Mouse (Mus musculus) common myeloid progenitor, adult 5-6 weeks (primary cell): ENCODE measurements around the gene Hadhb. TPM values are rescaled to one million over a fixed set of nuclear protein-coding genes. Genes with fewer than 3 reads are reported as not detected.
A peak's percentile ranks its signal among the peaks of the same experiment; 100 is the strongest.

Experiments used
- ATAC-seq: replicated peaks from 2 replicates; pipeline ENCODE4 v1.8.0; 2016; ENCODE audit warnings: low read depth, mild to moderate bottlenecking, moderate TSS enrichment, inconsistent platforms; ENCODE audit not compliant: poor library complexity, severe bottlenecking
- total RNA-seq: library from RNA; stranded (forward); fragments of 200-1000, 187-1606 nt; gene quantifications from 2 replicates; pipeline ENCODE4 v1.2.3, GENCODE M21; 2017

Hadhb gene
- total RNA-seq, 1 experiment from 2014 or later, result 66.7 TPM

DNA sequence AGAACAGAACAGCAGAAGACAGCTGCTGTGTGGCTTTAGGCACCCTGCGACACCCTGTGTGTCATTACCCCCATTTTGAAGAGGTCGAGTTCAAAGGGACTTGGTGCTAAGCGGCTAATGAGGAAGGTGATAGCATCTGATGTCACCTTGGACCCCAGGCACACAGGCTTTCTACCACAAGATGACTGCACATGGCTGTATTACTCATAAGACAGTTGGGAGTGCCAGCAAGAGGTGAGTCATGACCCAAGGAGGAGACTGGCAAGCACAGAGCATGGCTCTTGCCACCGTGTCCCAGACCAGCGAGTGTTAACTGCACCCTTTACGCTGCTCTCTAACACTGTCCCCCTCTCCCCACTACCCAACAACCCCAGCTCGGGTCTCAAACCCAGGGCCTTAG lies 28.3 kb upstream of the Hadhb start:
- no peak for ATAC-seq

DNA sequence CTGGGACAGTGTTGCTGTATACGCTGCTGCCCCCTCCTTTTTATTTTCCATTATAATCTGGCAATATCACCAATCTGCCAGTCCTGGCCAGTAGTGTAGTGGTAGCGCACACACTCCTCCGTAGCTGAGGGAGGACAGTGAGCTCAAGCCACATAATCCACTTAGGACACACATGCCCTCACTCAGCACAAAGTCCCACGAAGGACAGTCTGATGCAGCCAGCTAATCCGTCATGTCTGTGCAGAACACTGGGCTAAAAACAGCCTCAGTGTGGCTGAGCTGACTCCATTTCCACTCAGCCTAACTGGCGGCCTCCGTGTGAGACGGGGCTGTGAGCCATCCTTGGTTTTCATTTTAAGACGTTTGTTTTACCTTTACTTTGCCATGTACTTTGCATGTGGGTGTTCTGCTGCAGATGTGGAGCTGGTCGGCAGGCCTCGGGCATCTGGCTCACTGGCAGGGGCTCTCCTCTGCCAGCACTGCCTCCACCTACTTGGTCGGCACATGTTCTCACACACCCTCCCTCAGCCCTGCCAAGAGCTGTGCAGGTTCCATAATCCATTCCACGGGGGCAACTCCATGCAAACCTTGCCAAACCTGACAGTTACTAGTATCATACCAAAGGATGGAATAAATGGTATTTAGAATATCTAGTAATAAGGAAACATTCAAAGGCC lies 27.0 kb upstream of the Hadhb start:
- ATAC-seq, result no peak

DNA sequence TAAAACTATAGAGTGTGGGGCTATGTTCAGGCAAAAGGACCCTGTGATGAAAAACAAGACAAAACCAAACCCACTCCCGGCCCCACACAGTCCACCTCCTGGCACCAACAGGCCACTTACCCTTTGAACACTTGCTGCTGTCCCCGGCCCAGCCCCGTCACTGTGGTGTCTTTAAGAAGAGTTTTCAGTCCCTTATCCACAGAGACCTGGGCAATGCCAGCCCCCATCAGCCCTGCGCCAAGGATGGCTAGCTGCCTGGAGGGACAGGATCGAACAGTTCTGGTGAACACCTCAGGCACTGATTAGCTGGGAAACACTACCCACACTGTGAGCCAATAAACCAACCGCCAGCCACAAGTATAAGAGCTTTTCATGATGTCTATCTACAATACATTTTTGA lies 26.4 kb upstream of the Hadhb start:
- ATAC-seq, result no peak

DNA sequence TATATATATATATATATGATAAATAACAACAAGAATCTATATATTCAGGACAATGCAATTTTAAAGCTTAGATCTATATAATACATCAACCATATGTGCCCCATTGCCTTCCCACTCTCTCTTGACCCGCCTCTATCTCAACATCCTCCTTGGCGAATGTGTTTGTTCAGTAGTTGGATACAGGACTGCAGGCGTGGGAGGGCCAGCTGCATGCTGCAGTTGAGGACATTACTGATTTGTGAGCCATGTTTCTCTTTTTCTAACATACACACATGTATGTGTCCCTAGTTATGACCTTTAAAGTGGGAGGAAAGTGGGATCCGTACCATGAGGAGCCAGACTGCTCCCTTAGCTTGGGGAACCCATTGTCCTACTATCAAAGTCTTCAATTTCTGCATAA lies 23.8 kb upstream of the Hadhb start:
- no peak for ATAC-seq

DNA sequence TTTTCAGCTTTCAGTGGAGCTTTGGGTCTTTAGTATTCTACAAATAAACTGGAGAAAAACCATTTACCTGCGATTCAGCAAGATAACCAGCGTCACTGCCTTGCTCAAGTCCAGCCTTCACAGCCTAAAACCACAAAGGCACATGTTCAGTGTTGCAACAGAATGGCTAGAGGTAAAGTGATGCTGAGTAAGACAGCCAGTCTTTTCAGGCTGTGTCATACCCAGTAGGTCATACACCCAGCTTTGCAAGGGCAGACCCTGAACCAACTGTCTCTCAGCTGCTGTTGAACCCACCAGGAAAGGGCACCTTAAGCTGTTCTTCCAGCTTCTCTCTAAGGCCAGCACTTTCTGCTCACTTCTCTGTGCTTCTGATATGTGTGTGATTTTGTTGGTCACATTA lies 22.9 kb upstream of the Hadhb start:
- no peak for ATAC-seq

DNA sequence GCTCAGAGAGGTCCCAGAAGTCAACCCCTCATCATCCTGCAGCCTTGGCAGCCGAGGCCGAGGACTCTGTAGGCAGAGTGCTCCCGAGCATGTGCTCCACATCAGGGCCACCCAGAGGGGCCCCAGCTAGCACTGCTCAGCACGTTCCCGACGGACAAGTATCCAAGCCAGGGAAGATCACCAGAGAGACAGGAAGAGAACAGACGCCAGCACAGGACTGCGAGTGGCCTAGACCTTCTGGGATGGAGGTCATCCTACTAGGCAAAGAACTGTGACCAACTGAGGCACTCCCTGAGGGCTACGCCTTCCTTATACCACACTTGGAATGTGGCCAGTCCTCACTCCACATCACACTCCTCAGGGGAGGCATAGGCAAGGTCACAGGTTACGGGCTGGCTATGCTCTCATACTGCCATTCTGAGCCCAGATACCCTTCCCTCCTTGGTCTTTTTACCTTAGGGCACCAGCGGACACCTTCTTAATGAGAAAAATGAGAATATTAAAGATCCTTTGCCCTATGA lies 19.3 kb upstream of the Hadhb start:
- ATAC-seq, result no peak

DNA sequence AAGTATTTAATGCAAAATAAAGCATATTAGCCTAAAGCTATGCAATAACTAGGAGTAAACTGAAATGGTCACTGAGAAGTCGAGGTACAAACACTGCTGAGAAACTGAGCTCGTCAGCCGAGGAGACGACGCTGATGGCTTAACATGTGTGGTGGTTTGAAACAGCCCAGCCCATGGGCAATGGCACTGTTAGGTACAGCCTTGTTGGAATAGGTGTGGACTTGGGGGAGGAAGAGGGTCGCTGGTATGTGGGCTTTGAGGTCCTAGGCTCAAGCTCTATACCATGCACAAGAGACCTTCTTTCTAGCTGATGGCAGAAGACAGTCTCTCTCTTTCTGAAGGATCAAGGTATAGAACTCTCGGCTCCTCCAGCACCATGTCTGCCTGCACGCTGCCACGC lies 17.8 kb upstream of the Hadhb start:
- ATAC-seq, result no peak

DNA sequence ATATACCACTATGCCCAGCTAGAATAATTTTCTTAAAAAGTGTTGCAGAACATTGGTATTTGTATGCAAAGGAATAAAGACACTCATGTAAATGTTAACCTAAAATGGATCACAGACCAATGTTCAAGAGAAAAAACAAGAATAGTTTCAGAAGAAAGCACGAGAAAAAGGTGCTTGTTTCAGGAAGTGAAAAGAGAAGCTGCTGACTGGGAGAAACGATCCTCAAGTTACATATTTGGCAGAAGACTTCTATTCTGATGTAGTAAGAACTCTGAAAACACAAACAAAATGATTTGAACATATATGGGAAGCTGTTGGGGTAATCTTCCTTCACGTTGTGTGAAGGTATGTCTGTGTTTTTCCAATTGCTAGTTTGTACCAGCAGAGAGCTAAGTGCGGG lies 16.9 kb upstream of the Hadhb start:
- no peak for ATAC-seq

DNA sequence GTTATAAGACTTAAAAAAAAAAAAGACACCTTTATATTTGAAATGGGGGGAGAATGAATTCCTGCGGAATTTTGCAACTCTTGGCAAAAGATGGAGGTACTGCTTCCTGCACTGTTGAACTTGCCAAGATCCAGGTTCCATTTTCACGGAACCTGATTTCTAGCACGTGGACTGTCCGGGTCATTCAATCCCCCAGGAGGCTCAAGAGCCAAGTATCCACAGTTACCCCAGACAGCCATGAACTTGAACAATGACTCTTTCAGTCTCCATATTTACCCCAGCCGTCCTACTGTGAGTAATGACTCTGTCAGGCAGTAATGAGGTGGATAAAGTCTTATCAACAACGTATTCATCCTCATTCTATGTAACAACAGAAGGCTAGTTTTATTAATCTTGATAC lies 8.5 kb upstream of the Hadhb start:
- ATAC-seq, result no peak

DNA sequence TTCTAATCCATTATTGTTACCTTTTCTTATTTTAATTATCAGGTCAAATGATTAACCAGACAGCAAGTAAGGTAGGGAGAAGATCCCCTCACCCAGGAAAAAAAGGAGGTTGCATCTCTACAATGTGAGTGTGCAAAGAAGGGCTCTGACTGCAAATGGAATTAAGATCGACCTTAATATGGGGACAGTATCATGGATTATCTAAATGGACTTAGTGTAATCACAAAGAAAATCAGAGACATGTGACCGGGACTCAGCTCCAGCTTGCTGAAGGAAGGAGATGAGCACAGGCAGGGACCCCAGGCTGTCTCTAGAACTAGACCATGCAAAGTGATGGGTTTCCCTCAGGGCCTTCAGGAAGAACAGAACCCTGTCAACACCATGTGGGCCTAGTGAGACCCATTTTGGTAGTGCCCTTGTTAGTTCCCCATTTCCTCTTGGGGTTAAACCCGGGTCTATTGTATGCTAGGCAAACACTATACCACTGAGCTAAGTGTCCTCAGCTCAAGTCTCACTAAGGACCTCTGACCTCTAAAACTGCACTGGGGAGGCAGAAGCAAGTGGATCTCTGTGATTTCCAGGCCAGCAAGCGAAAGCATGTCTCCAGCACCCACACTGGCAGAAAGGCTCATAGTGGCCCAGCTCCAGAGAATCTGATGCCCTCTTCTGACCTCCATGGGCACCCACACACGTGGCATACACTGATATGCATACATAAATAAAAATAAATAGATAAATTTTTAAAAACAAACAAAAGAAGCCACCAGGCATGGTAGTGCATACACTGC lies 6.7 kb upstream of the Hadhb start:
- ATAC-seq, result no peak

DNA sequence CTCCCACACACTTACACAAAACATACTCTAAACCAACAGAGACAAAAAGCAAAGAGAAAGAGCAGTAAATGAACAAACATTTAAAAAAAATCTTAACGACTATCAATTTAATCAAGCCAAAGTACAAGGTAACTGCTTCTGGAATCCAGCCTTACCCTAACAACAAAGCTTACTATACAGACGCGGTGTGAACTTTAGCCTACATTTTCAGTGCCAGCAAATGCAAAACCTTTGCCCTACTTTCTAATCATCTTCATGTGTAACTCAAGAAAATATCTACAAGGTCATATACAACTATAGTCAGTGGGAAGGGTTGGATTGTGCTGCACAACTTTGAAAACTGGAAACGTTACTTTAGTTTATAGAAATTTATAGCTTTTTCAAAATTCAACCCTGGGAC lies 3.0 kb upstream of the Hadhb start:
- ATAC-seq, result no peak

DNA sequence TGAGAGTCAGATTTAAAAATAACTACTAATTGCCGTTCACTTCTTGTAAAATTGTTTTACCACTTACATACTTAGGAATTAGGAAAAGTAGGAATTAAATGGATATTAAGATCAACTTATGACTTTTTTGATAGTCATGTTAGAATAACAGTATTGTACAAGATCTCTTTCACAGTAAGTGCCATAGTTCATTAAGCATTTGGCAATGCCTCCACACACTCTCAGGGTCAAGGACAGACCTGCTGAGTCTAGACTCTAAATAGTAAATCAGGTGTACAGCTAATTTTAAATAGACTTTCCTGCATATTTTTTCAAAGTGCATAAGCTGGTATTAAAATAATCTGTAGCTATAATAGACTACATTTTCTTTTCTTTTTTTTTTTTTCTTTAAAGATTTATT lies 2.6 kb upstream of the Hadhb start:
- ATAC-seq, result no peak

DNA sequence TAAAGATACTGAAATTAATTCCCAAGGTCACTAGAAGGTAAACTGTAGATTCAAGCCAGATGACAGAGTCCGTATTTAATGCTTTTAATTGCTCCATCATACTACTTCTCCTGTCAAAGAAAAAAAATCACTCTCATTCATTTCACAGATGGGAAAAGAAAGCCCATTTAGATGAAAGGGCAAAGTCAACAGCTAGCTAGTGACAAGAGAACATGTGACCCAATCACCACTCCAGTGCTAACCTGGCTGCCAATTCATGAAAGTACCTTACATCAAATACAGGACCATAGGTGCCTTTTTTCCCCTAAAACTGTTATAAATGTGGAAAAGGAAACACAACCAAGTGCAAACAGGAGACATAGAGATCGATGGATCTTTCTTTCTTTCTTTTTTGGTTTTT lies 1.8 kb upstream of the Hadhb start:
- no peak for ATAC-seq

DNA sequence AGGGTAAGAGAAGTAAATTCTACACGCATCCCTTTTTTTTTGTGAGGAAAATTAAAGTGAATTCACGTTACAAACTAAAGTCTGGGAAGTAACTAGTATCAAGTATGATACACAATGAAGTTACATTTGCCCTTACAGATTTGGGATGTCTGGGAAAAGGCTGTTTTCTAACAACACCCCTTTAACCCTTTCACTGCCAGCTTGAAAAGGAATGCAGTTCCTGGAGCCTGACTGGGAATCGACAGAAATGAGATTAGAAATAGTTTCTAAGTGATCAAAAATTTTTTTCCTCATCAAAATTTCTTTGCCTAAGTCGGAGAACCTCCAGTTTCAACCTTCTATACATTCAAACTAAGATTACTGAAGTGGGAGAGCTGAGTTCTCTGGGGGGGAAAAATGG lies 1.0 kb upstream of the Hadhb start:
- no peak for ATAC-seq

DNA sequence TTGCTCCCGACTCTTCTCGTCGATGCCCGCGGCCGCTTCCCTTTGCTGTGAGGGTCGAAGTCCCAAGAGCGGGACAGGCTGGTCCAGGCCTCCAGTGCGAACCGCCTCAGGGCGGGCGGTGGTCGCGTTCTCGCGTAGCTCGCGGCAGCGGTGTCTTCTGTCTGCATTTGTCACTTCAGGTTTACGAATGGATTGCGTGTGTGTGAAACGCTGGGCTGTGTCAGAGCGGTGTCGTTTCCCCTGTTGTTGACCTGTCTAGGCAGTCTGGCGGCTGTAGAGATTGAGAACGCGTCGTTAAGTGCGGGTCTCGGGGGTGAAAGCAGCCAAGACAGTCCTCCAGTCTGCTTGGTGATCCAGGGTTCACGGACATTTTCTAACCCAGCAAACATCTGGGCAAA lies 346 bp downstream of the Hadhb start:
- ATAC-seq, result peak; percentile 24; the same call in 1 of the 2 replicates

DNA sequence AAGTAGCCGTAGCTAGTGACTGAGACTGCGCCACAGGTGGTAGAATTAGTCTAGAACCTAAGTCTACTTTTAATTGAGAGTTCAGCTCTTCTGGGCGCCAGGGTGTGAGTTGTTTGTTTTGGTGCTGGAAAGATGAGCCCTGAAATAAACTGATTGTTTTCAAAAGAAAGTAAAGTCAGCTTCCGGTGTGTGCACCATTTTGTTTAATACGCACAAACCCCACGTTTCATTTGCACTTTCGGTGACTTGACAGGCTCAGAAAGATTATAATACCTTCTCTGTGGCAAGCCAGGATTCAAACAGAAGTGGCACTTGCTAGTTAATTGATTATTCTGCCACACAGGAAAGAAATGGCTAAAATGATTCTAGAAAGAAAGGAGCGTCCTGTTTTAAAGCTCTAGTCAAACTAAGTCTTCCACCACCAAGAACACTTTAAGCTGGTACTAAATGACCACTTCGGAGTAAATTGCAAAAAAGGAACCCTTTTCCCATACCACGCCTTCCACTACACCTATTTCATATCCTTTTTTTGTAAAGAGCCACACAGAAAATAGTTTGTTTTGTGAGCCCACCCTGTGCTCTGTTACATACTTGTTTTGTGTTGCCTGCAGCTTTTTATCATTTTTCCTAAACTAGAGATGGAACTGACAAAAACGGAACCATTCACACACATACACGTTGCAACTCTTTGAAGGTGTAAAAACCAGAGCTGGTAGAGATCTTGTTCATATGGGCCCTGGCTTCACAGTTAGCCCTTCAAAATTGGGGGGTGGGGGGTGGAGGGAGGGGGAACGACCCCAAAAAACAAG lies 977 bp downstream of the Hadhb start:
- no peak for ATAC-seq

DNA sequence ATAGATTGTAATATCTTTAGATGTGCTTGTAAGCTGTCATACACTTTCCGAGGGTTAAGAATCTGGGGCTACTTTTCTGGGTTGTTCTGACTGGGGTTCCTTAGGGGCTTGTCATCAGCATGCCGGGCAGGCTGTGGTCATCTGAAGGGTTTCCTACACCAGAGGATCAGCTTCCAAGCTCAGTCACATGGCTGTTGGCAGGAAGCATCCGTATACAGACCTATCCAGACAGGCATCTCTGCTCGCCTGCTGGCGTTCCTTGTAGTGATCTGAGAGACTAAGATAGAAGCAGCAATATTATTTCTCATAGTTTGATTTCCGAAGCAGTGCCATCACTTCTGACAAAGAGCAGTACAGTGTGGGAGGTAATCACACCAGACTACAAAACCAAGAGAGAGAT lies 4.6 kb downstream of the Hadhb start:
- ATAC-seq, result no peak

DNA sequence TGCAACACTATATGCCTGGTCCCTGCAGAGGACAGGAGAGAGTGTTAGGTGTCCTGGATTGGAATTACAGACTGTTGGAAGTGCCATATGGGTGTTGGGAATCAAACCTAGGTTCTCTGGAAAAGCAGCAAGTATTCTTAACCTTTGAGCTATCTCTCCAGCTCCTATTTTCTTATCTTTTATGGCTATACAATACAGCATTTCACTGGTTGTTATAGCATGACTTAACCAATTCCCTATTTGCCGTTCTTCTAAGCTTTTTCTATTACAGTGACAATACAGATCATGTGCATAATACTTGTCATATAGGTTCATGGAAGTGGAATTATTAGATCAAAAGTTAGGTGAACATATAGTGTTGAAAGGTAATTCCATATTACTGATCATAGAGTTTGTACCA lies 6.8 kb downstream of the Hadhb start:
- no peak for ATAC-seq

DNA sequence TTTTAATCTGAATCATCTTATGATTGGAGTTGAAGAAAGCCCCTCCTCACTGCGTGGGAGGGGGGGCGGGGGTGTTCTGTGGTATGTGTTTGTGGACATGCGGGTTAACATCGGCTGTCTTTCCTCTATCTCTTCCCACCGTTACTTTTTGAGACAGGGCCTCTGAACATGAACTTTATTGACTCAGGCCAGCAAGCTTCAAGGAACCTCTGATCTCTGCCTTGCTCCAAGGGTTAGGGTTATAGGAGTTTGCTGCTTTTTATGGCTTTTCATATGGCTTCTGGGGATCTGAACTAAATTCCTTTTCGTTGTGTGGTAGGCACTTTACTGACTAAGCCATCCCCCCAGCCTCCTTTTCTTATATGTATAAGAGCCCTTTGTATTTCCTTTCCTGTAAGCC lies 7.3 kb downstream of the Hadhb start:
- ATAC-seq, result no peak

DNA sequence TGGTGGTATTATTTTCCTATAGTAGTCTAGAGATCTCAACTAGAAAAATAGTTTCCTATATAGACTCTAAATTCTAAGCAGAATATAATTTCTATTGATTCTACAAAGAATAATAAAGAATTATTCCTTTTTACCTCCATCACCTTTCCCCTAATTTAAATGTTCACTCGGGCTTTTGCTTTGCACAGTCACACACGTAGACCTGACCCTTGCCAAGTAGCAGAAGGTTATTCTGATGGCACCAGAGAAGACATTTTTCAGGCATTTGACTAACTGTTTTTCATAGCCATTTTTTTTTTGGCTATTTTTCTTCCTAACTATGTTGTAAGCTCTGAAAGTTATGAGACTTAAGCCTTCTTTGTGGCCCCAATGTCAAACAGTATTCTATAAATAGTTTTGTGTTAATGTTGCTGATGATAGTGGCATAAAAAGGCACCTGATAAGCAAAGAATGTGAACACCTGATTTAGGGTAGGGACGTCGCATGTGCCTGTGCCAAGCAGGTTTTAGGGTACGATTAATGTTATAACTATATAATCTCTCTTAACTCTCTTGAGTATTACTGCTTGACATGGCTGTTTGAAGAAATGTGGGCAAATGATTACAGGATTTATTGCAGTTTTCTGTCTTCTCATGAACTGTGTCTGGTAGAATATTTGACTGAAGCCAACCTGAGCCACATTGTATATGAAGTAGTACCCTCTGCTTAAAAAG lies 10.3 kb downstream of the Hadhb start:
- no peak for ATAC-seq
